Mouse (Mus musculus) midbrain, embryonic 14.5 days (tissue): ENCODE results near the gene Tex14. TPM values are rescaled to one million over a fixed set of nuclear protein-coding genes. Genes with fewer than 3 reads are reported as not detected.
"Not testable (repeated sequence)": the region's sequence is repeated elsewhere in the genome, so short reads cannot be mapped to it uniquely, and the experiment has no call there.

Source experiments
- ATAC-seq: fragments of 200-750 bp; cut with Nextera tagmentation; 2 replicates; pipeline ENCODE4 v1.8.0; 2017; ENCODE audit warnings: moderate number of reproducible peaks, moderate library complexity; ENCODE audit not compliant: low FRiP score, low TSS enrichment
- DNase-seq: peaks from one replicate; pipeline ENCODE4 v3.0.0-alpha.2; 2015
- H3K27ac ChIP-seq: fragments of 300-500 bp; sonication (generic); replicated peaks from 2 replicates; pipeline ENCODE4 v1.5.1; 2014; ENCODE audit warnings: mild to moderate bottlenecking, low read depth, low read length, moderate library complexity
- H3K27me3 ChIP-seq: fragments of 300-500 bp; sonication (generic); 2 replicates; pipeline ENCODE4 v1.6.1; 2014; ENCODE audit warnings: low read length, control low read depth, mixed read lengths; ENCODE audit not compliant: control insufficient read depth, insufficient read depth
- H3K36me3 ChIP-seq: fragments of 300-500 bp; sonication (generic); 2 replicates; pipeline ENCODE4 v1.6.1; 2014; ENCODE audit warnings: low read length, control low read depth; ENCODE audit not compliant: control insufficient read depth, insufficient read depth
- H3K4me1 ChIP-seq: fragments of 300-500 bp; sonication (generic); 2 replicates; pipeline ENCODE4 v1.6.1; 2014; ENCODE audit warnings: mild to moderate bottlenecking, antibody characterized with exemption, low read length, control low read depth; ENCODE audit not compliant: control insufficient read depth, insufficient read depth
- H3K4me2 ChIP-seq: fragments of 300-500 bp; sonication (generic); 2 replicates; pipeline ENCODE4 v1.6.1; 2014; ENCODE audit warnings: mild to moderate bottlenecking, low read length, moderate library complexity
- H3K4me3 ChIP-seq: fragments of 300-500 bp; sonication (generic); replicated peaks from 2 replicates; pipeline ENCODE4 v1.5.1; 2014; ENCODE audit warnings: low read depth, low read length
- H3K9ac ChIP-seq: fragments of 300-500 bp; sonication (generic); replicated peaks from 2 replicates; pipeline ENCODE4 v1.6.1; 2014; ENCODE audit warnings: mild to moderate bottlenecking, low read length, moderate library complexity
- H3K9me3 ChIP-seq: fragments of 300-500 bp; sonication (generic); 2 replicates; pipeline ENCODE4 v1.6.1; 2016; ENCODE audit warnings: low read length, control low read depth, mixed read lengths; ENCODE audit not compliant: control insufficient read depth
- WGBS: fragments of 180-500 bp; shearing (Covaris S2); extraction: QIAGEN DNeasy Blood & Tissue Kit; methylation state at CpG from one replicate; pipeline ENCODE4 v1.1.7; 2014; 5-methylcytosine and 5-hydroxymethylcytosine counted together
- polyA plus RNA-seq: library from polyadenylated mRNA; unstranded; fragments of >200 nt; fragmentation: Nextera tagmentation; extraction: Ambion mirVana; gene quantifications from 2 replicates; pipeline ENCODE4 v1.2.1, GENCODE M21; 2014

Gene Tex14
- polyA plus RNA-seq, 1 experiment from 2014 or later, result 0.86 TPM

- H3K4me2 ChIP-seq, result peak overlapping the region; percentile 49
- not testable (repeated sequence) for H3K27ac ChIP-seq, H3K9me3 ChIP-seq, H3K36me3 ChIP-seq, H3K4me1 ChIP-seq, H3K9ac ChIP-seq, H3K27me3 ChIP-seq
- under 1% methylated on average over 26 of the region's 63 CpGs for WGBS
- ATAC-seq (peak; percentile 99), DNase-seq (peak; percentile 79)
- peak overlapping the region; percentile 23 for H3K4me3 ChIP-seq
These were observed 66.2 kb downstream of the Tex14 start for GRCm38 (mm10) chr11:87470807-87471698.

GRCm38 (mm10) chr11:87471699-87471997, 66.8 kb downstream of the Tex14 start:
- not testable (repeated sequence) for ATAC-seq

GRCm38 (mm10) chr11:87472058-87472457, 67.2 kb downstream of the Tex14 start:
- not testable (repeated sequence) for ATAC-seq, H3K4me2 ChIP-seq, H3K27ac ChIP-seq, H3K36me3 ChIP-seq, H3K4me3 ChIP-seq, H3K9ac ChIP-seq, H3K9me3 ChIP-seq, H3K4me1 ChIP-seq, DNase-seq, H3K27me3 ChIP-seq
- WGBS, result 23% methylated on average over 4 of the region's 4 CpGs

More at GRCm38 (mm10) chr11:87471699-87471997, 66.8 kb downstream of the Tex14 start:
- H3K27me3 ChIP-seq, H3K27ac ChIP-seq, H3K36me3 ChIP-seq, H3K9ac ChIP-seq, H3K4me1 ChIP-seq, DNase-seq, H3K4me3 ChIP-seq, H3K4me2 ChIP-seq, H3K9me3 ChIP-seq: not testable (repeated sequence)
- WGBS, result 0% methylated on average over 1 of the region's 3 CpGs

GRCm38 (mm10) chr11:87479172-87479571, 74.3 kb downstream of the Tex14 start:
- ATAC-seq, DNase-seq, H3K27me3 ChIP-seq, H3K4me1 ChIP-seq, H3K4me3 ChIP-seq, H3K4me2 ChIP-seq, H3K9ac ChIP-seq, H3K9me3 ChIP-seq, H3K27ac ChIP-seq, H3K36me3 ChIP-seq: not testable (repeated sequence)
- 52% methylated on average over 2 of the region's 2 CpGs for WGBS

- Histone ChIP-seq H3K9ac (no peak overlapping the region), H3K4me2 (no peak overlapping the region), H3K4me3 (no peak overlapping the region), H3K4me1 (no peaks in the 10 kb centered on the region), H3K27me3 (no peaks in the 10 kb centered on the region), H3K9me3 (no peaks in the 10 kb centered on the region), H3K27ac (no peak overlapping the region), H3K36me3 (no peaks in the 10 kb centered on the region)
- no peak for ATAC-seq
- DNase-seq, result no peak
- 79% methylated on average over 3 of the region's 3 CpGs for WGBS
These were observed 79.0 kb downstream of the Tex14 start for GRCm38 (mm10) chr11:87483796-87484326.

GRCm38 (mm10) chr11:87488948-87489347, 84.1 kb downstream of the Tex14 start:
- no peaks in the 10 kb centered on the region for H3K27me3 ChIP-seq
- DNase-seq, result no peak
- WGBS, result 92% methylated on average over 3 of the region's 3 CpGs
- no peak overlapping the region for H3K27ac ChIP-seq
- no peak overlapping the region for H3K4me2 ChIP-seq
- no peaks in the 10 kb centered on the region for H3K9me3 ChIP-seq
- H3K36me3 ChIP-seq, result no peaks in the 10 kb centered on the region
- no peak overlapping the region for H3K9ac ChIP-seq
- ATAC-seq, result no peak
- no peaks in the 10 kb centered on the region for H3K4me1 ChIP-seq
- no peak overlapping the region for H3K4me3 ChIP-seq

GRCm38 (mm10) chr11:87504690-87505214, 99.9 kb downstream of the Tex14 start:
- Histone ChIP-seq H3K4me3 (no peak overlapping the region), H3K36me3 (no peaks in the 10 kb centered on the region), H3K4me2 (no peak overlapping the region), H3K27ac (no peak overlapping the region), H3K9me3 (no peaks in the 10 kb centered on the region), H3K9ac (no peak overlapping the region), H3K4me1 (no peaks in the 10 kb centered on the region), H3K27me3 (no peaks in the 10 kb centered on the region)
- ATAC-seq, result no peak
- DNase-seq, result peak; percentile 73
- 68% methylated on average over 5 of the region's 5 CpGs for WGBS

GRCm38 (mm10) chr11:87506502-87506901, 101.6 kb downstream of the Tex14 start:
- ATAC-seq (no peak), DNase-seq (no peak)
- no peak overlapping the region for H3K4me2 ChIP-seq
- no peaks in the 10 kb centered on the region for H3K36me3 ChIP-seq
- no peaks in the 10 kb centered on the region for H3K4me1 ChIP-seq
- WGBS, result 80% methylated on average over 3 of the region's 3 CpGs
- H3K27ac ChIP-seq, result no peak overlapping the region
- H3K9me3 ChIP-seq, result no peaks in the 10 kb centered on the region
- H3K27me3 ChIP-seq, result no peaks in the 10 kb centered on the region
- no peak overlapping the region for H3K4me3 ChIP-seq
- H3K9ac ChIP-seq, result no peak overlapping the region

GRCm38 (mm10) chr11:87507043-87507442, 102.2 kb downstream of the Tex14 start:
- DNase-seq (no peak), ATAC-seq (no peak)
- Histone ChIP-seq H3K27ac (no peak overlapping the region), H3K36me3 (no peaks in the 10 kb centered on the region), H3K4me2 (no peak overlapping the region), H3K4me1 (no peaks in the 10 kb centered on the region), H3K27me3 (no peaks in the 10 kb centered on the region), H3K9me3 (no peaks in the 10 kb centered on the region), H3K4me3 (no peak overlapping the region), H3K9ac (no peak overlapping the region)
